Mouse (Mus musculus): Measurements from ENCODE around the gene Chst12. TPM values are rescaled to one million over a fixed set of nuclear protein-coding genes. Genes with fewer than 3 reads are reported as not detected.

Gene Chst12
- total RNA-seq, 1 experiment from 2014 or later: 26.2 TPM

- no peak for ATAC-seq (replicated peaks in 1 of 2; ENCODE audit: insufficient read depth in 1 of 2, low FRiP score in 2 of 2, low TSS enrichment in 1 of 2, low read depth in 1 of 2, poor library complexity in 2 of 2, severe bottlenecking in 2 of 2)
These were observed 59.5 kb downstream of the Chst12 start, which contains the start of gene Grifin for GRCm38 (mm10) chr5:140564896-140565295. Gene Grifin, minus strand, starts transcription at chr5:140565071.

- ATAC-seq (replicated peaks in 1 of 2; ENCODE audit: insufficient read depth in 1 of 2, low FRiP score in 2 of 2, low TSS enrichment in 1 of 2, low read depth in 1 of 2, poor library complexity in 2 of 2, severe bottlenecking in 2 of 2): no peak
These were observed 60.1 kb downstream of the Chst12 start for GRCm38 (mm10) chr5:140565451-140565850.

GRCm38 (mm10) chr5:140565856-140566255 lies 60.5 kb downstream of the Chst12 start:
- no peak for ATAC-seq (replicated peaks in 1 of 2; ENCODE audit: insufficient read depth in 1 of 2, low FRiP score in 2 of 2, low TSS enrichment in 1 of 2, low read depth in 1 of 2, poor library complexity in 2 of 2, severe bottlenecking in 2 of 2)

GRCm38 (mm10) chr5:140566271-140566670 lies 60.9 kb downstream of the Chst12 start:
- ATAC-seq (replicated peaks in 1 of 2; ENCODE audit: insufficient read depth in 1 of 2, low FRiP score in 2 of 2, low TSS enrichment in 1 of 2, low read depth in 1 of 2, poor library complexity in 2 of 2, severe bottlenecking in 2 of 2): no peak

GRCm38 (mm10) chr5:140567321-140567720 lies 62.0 kb downstream of the Chst12 start:
- ATAC-seq (replicated peaks in 1 of 2; ENCODE audit: insufficient read depth in 1 of 2, low FRiP score in 2 of 2, low TSS enrichment in 1 of 2, low read depth in 1 of 2, poor library complexity in 2 of 2, severe bottlenecking in 2 of 2): peak; percentile 75 to 80

GRCm38 (mm10) chr5:140567751-140568150 lies 62.4 kb downstream of the Chst12 start:
- no peak for ATAC-seq (replicated peaks in 1 of 2; ENCODE audit: insufficient read depth in 1 of 2, low FRiP score in 2 of 2, low TSS enrichment in 1 of 2, low read depth in 1 of 2, poor library complexity in 2 of 2, severe bottlenecking in 2 of 2)

GRCm38 (mm10) chr5:140568321-140568970 lies 63.1 kb downstream of the Chst12 start:
- peak; percentile 25 to 33; a peak in 2 of 4 replicates for ATAC-seq (replicated peaks in 1 of 2; ENCODE audit: insufficient read depth in 1 of 2, low FRiP score in 2 of 2, low TSS enrichment in 1 of 2, low read depth in 1 of 2, poor library complexity in 2 of 2, severe bottlenecking in 2 of 2)

- no peak for ATAC-seq (replicated peaks in 1 of 2; ENCODE audit: insufficient read depth in 1 of 2, low FRiP score in 2 of 2, low TSS enrichment in 1 of 2, low read depth in 1 of 2, poor library complexity in 2 of 2, severe bottlenecking in 2 of 2)
These were observed 63.8 kb downstream of the Chst12 start for GRCm38 (mm10) chr5:140569032-140569595.

GRCm38 (mm10) chr5:140570223-140570870 lies 65.0 kb downstream of the Chst12 start:
- no peak for ATAC-seq (replicated peaks in 1 of 2; ENCODE audit: insufficient read depth in 1 of 2, low FRiP score in 2 of 2, low TSS enrichment in 1 of 2, low read depth in 1 of 2, poor library complexity in 2 of 2, severe bottlenecking in 2 of 2)

- no peak for ATAC-seq (replicated peaks in 1 of 2; ENCODE audit: insufficient read depth in 1 of 2, low FRiP score in 2 of 2, low TSS enrichment in 1 of 2, low read depth in 1 of 2, poor library complexity in 2 of 2, severe bottlenecking in 2 of 2)
These were observed 65.9 kb downstream of the Chst12 start for GRCm38 (mm10) chr5:140571201-140571600.

GRCm38 (mm10) chr5:140571673-140572072 lies 66.3 kb downstream of the Chst12 start:
- no peak for ATAC-seq (replicated peaks in 1 of 2; ENCODE audit: insufficient read depth in 1 of 2, low FRiP score in 2 of 2, low TSS enrichment in 1 of 2, low read depth in 1 of 2, poor library complexity in 2 of 2, severe bottlenecking in 2 of 2)

- ATAC-seq (replicated peaks in 1 of 2; ENCODE audit: insufficient read depth in 1 of 2, low FRiP score in 2 of 2, low TSS enrichment in 1 of 2, low read depth in 1 of 2, poor library complexity in 2 of 2, severe bottlenecking in 2 of 2): no peak
These were observed 67.3 kb downstream of the Chst12 start for GRCm38 (mm10) chr5:140572611-140573010.

Other genes starting within 250 kb of the Chst12 start
- 59.8 and 70.7 TPM in 2 replicates for gene Mad1l1, start 184.0 kb upstream of the Chst12 start, total RNA-seq (2017)
- gene Nudt1, start 183.9 kb upstream of the Chst12 start, total RNA-seq (2017): 44.8 and 50.6 TPM in 2 replicates
- gene Mrm2, start 173.7 kb upstream of the Chst12 start, total RNA-seq (2017): 5.3 and 8.9 TPM in 2 replicates
- 3.4 and 5.4 TPM in 2 replicates for gene Snx8, start 116.3 kb upstream of the Chst12 start, total RNA-seq (2017)
- 118 and 144 TPM in 2 replicates for gene Eif3b, start 86.2 kb upstream of the Chst12 start, total RNA-seq (2017)
- gene Gm4869, start 59.9 kb upstream of the Chst12 start, total RNA-seq (2017): not detected in 2 replicates
- gene Grifin, start 59.5 kb downstream of the Chst12 start, total RNA-seq (2017): not detected in 2 replicates
- gene Lfng, start 101.8 kb downstream of the Chst12 start, total RNA-seq (2017): 33.6 and 67.3 TPM in 2 replicates
- 11.3 and 16.8 TPM in 2 replicates for gene Ttyh3, start 143.5 kb downstream of the Chst12 start, total RNA-seq (2017)
- 25.0 and 34.4 TPM in 2 replicates for gene Iqce, start 196.8 kb downstream of the Chst12 start, total RNA-seq (2017)
- gene Brat1, start 199.5 kb downstream of the Chst12 start, total RNA-seq (2017): 11.2 and 15.5 TPM in 2 replicates
- gene Amz1, start 218.6 kb downstream of the Chst12 start, total RNA-seq (2017): 0.74 and 0.94 TPM in 2 replicates